Mouse (Mus musculus): ENCODE measurements around the gene Hoxc5. TPM values are rescaled to one million over a fixed set of nuclear protein-coding genes. Genes with fewer than 3 reads are reported as not detected.

Gene Hoxc5
- polyA plus RNA-seq, 1 experiment = not detected

GRCm38 (mm10) chr15:102956906-102957305, 10.3 kb upstream of the Hoxc5 start:
- no peaks in the 10 kb centered on the region for H3K36me3 ChIP-seq (ENCODE audit: control insufficient read depth, insufficient read depth, low read length, poor library complexity, severe bottlenecking)
- H3K9me3 ChIP-seq (replicated peaks; ENCODE audit: control insufficient read depth, insufficient read depth, low read length, poor library complexity, severe bottlenecking) = no peaks in the 10 kb centered on the region
- H3K4me3 ChIP-seq (ENCODE audit: low read depth, low read length) = no peak overlapping the region
- H3K27me3 ChIP-seq (ENCODE audit: control insufficient read depth, insufficient read depth, low read length, poor library complexity, severe bottlenecking) = peaks cover 77% of the 10 kb centered on the region
- H3K9ac ChIP-seq (ENCODE audit: low read depth, poor library complexity, severe bottlenecking) = no peak overlapping the region
- H3K27ac ChIP-seq (ENCODE audit: insufficient read depth, low read length) = no peak overlapping the region
- no peaks in the 10 kb centered on the region for H3K4me1 ChIP-seq (ENCODE audit: control insufficient read depth, insufficient read depth, low read length)
- TF ChIP-seq CTCF (IDR thresholded peaks at IDR 0.05; ENCODE audit: low read depth, low read length) (no peak), EP300 (IDR thresholded peaks at IDR 0.05; ENCODE audit: insufficient read depth, low read depth, low read length) (no peak), POLR2A (IDR thresholded peaks at IDR 0.05; ENCODE audit: insufficient read depth, low read length) (no peak)

GRCm38 (mm10) chr15:102959663-102960191, 7.5 kb upstream of the Hoxc5 start:
- TF ChIP-seq CTCF (IDR thresholded peaks at IDR 0.05; ENCODE audit: low read depth, low read length) (no peak), POLR2A (IDR thresholded peaks at IDR 0.05; ENCODE audit: insufficient read depth, low read length) (no peak), EP300 (IDR thresholded peaks at IDR 0.05; ENCODE audit: insufficient read depth, low read depth, low read length) (no peak)
- Histone ChIP-seq H3K4me3 (ENCODE audit: low read depth, low read length) (no peak overlapping the region), H3K9ac (ENCODE audit: low read depth, poor library complexity, severe bottlenecking) (no peak overlapping the region), H3K36me3 (ENCODE audit: control insufficient read depth, insufficient read depth, low read length, poor library complexity, severe bottlenecking) (no peaks in the 10 kb centered on the region), H3K27me3 (ENCODE audit: control insufficient read depth, insufficient read depth, low read length, poor library complexity, severe bottlenecking) (peaks cover 64% of the 10 kb centered on the region), H3K9me3 (replicated peaks; ENCODE audit: control insufficient read depth, insufficient read depth, low read length, poor library complexity, severe bottlenecking) (no peaks in the 10 kb centered on the region), H3K27ac (ENCODE audit: insufficient read depth, low read length) (no peak overlapping the region), H3K4me1 (ENCODE audit: control insufficient read depth, insufficient read depth, low read length) (no peaks in the 10 kb centered on the region)

GRCm38 (mm10) chr15:102961728-102962127, 5.5 kb upstream of the Hoxc5 start:
- Histone ChIP-seq H3K27ac (ENCODE audit: insufficient read depth, low read length) (no peak overlapping the region), H3K4me1 (ENCODE audit: control insufficient read depth, insufficient read depth, low read length) (no peaks in the 10 kb centered on the region), H3K9ac (ENCODE audit: low read depth, poor library complexity, severe bottlenecking) (no peak overlapping the region), H3K9me3 (replicated peaks; ENCODE audit: control insufficient read depth, insufficient read depth, low read length, poor library complexity, severe bottlenecking) (no peaks in the 10 kb centered on the region), H3K4me3 (ENCODE audit: low read depth, low read length) (no peak overlapping the region), H3K27me3 (ENCODE audit: control insufficient read depth, insufficient read depth, low read length, poor library complexity, severe bottlenecking) (peaks cover 58% of the 10 kb centered on the region), H3K36me3 (ENCODE audit: control insufficient read depth, insufficient read depth, low read length, poor library complexity, severe bottlenecking) (no peaks in the 10 kb centered on the region)
- no peak for TF ChIP-seq EP300 (IDR thresholded peaks at IDR 0.05; ENCODE audit: insufficient read depth, low read depth, low read length)
- TF ChIP-seq POLR2A (IDR thresholded peaks at IDR 0.05; ENCODE audit: insufficient read depth, low read length) = no peak
- TF ChIP-seq CTCF (IDR thresholded peaks at IDR 0.05; ENCODE audit: low read depth, low read length) = no peak

- Histone ChIP-seq H3K36me3 (ENCODE audit: control insufficient read depth, insufficient read depth, low read length, poor library complexity, severe bottlenecking) (no peaks in the 10 kb centered on the region), H3K9me3 (replicated peaks; ENCODE audit: control insufficient read depth, insufficient read depth, low read length, poor library complexity, severe bottlenecking) (no peaks in the 10 kb centered on the region), H3K4me3 (ENCODE audit: low read depth, low read length) (no peak overlapping the region), H3K4me1 (ENCODE audit: control insufficient read depth, insufficient read depth, low read length) (no peaks in the 10 kb centered on the region), H3K9ac (ENCODE audit: low read depth, poor library complexity, severe bottlenecking) (no peak overlapping the region), H3K27me3 (ENCODE audit: control insufficient read depth, insufficient read depth, low read length, poor library complexity, severe bottlenecking) (peaks cover 51% of the 10 kb centered on the region), H3K27ac (ENCODE audit: insufficient read depth, low read length) (no peak overlapping the region)
- TF ChIP-seq CTCF (IDR thresholded peaks at IDR 0.05; ENCODE audit: low read depth, low read length) = no peak
- no peak for TF ChIP-seq EP300 (IDR thresholded peaks at IDR 0.05; ENCODE audit: insufficient read depth, low read depth, low read length)
- TF ChIP-seq POLR2A (IDR thresholded peaks at IDR 0.05; ENCODE audit: insufficient read depth, low read length) = no peak
These were observed 4.8 kb upstream of the Hoxc5 start for GRCm38 (mm10) chr15:102962492-102962891.

- Histone ChIP-seq H3K9ac (ENCODE audit: low read depth, poor library complexity, severe bottlenecking) (no peak overlapping the region), H3K4me1 (ENCODE audit: control insufficient read depth, insufficient read depth, low read length) (no peaks in the 10 kb centered on the region)
These were observed 4.0 kb upstream of the Hoxc5 start for GRCm38 (mm10) chr15:102963259-102963658.

GRCm38 (mm10) chr15:102963671-102964640, 3.3 kb upstream of the Hoxc5 start:
- no peak overlapping the region for H3K4me3 ChIP-seq (ENCODE audit: low read depth, low read length)

More at GRCm38 (mm10) chr15:102963259-102963658, 4.0 kb upstream of the Hoxc5 start:
- TF ChIP-seq POLR2A (IDR thresholded peaks at IDR 0.05; ENCODE audit: insufficient read depth, low read length) (no peak), EP300 (IDR thresholded peaks at IDR 0.05; ENCODE audit: insufficient read depth, low read depth, low read length) (no peak), CTCF (IDR thresholded peaks at IDR 0.05; ENCODE audit: low read depth, low read length) (no peak)
- Histone ChIP-seq H3K4me3 (ENCODE audit: low read depth, low read length) (no peak overlapping the region), H3K27ac (ENCODE audit: insufficient read depth, low read length) (no peak overlapping the region), H3K36me3 (ENCODE audit: control insufficient read depth, insufficient read depth, low read length, poor library complexity, severe bottlenecking) (no peaks in the 10 kb centered on the region), H3K9me3 (replicated peaks; ENCODE audit: control insufficient read depth, insufficient read depth, low read length, poor library complexity, severe bottlenecking) (no peaks in the 10 kb centered on the region), H3K27me3 (ENCODE audit: control insufficient read depth, insufficient read depth, low read length, poor library complexity, severe bottlenecking) (peaks cover 46% of the 10 kb centered on the region)

More at GRCm38 (mm10) chr15:102963671-102964640, 3.3 kb upstream of the Hoxc5 start:
- Histone ChIP-seq H3K27me3 (ENCODE audit: control insufficient read depth, insufficient read depth, low read length, poor library complexity, severe bottlenecking) (peaks cover 51% of the 10 kb centered on the region), H3K9me3 (replicated peaks; ENCODE audit: control insufficient read depth, insufficient read depth, low read length, poor library complexity, severe bottlenecking) (no peaks in the 10 kb centered on the region), H3K4me1 (ENCODE audit: control insufficient read depth, insufficient read depth, low read length) (no peaks in the 10 kb centered on the region), H3K27ac (ENCODE audit: insufficient read depth, low read length) (no peak overlapping the region), H3K9ac (ENCODE audit: low read depth, poor library complexity, severe bottlenecking) (no peak overlapping the region), H3K36me3 (ENCODE audit: control insufficient read depth, insufficient read depth, low read length, poor library complexity, severe bottlenecking) (no peaks in the 10 kb centered on the region)
- TF ChIP-seq CTCF (IDR thresholded peaks at IDR 0.05; ENCODE audit: low read depth, low read length) = no peak
- TF ChIP-seq EP300 (IDR thresholded peaks at IDR 0.05; ENCODE audit: insufficient read depth, low read depth, low read length) = no peak
- TF ChIP-seq POLR2A (IDR thresholded peaks at IDR 0.05; ENCODE audit: insufficient read depth, low read length) = no peak

Data from ES-Bruce4 (cell line).